Mouse (Mus musculus) CH12.LX (cell line): ENCODE measurements around the gene Ccdc194. TPM values are rescaled to one million over a fixed set of nuclear protein-coding genes. Genes with fewer than 3 reads are reported as not detected.
A peak's percentile ranks its signal among the peaks of the same experiment; 100 is the strongest.

ENCODE experiments used
- DNase-seq: peaks from one replicate; pipeline ENCODE4 v3.0.0-alpha.2; 2013; ENCODE audit errors: extremely low read depth
- H3K27ac ChIP-seq: 2 replicates; pipeline ENCODE4 v1.5.1; 2012; ENCODE audit warnings: low read depth, mild to moderate bottlenecking, control low read depth, moderate library complexity; ENCODE audit not compliant: insufficient read depth
- H3K27me3 ChIP-seq: replicated peaks from 2 replicates; pipeline ENCODE3; 2012; ENCODE audit warnings: inconsistent platforms
- H3K36me3 ChIP-seq, 2 experiments: replicated peaks in 1 of 2; 2 replicates each; pipeline versions ENCODE3 to v1.6.1; 2012; ENCODE audit warnings: inconsistent platforms in 1 of 2, low read length in 1 of 2, mild to moderate bottlenecking in 1 of 2, mixed read lengths in 1 of 2, moderate library complexity in 1 of 2; ENCODE audit not compliant: control insufficient read depth in 1 of 2, insufficient read depth in 1 of 2
- H3K4me1 ChIP-seq, 2 experiments: 2 replicates each; pipeline ENCODE4 v1.6.1; 2012; ENCODE audit warnings: inconsistent platforms in 1 of 2, moderate library complexity in 1 of 2; ENCODE audit not compliant: insufficient read depth in 2 of 2, control insufficient read depth in 1 of 2
- H3K4me2 ChIP-seq: 2 replicates; pipeline ENCODE4 v1.6.1; 2012; ENCODE audit warnings: low read depth, mild to moderate bottlenecking, control low read depth; ENCODE audit not compliant: poor library complexity, insufficient read depth, severe bottlenecking
- H3K4me3 ChIP-seq, 3 experiments: fragments of 150-350 bp in 1 of 3; sonication (generic) in 1 of 3; replicated peaks in 1 of 3; 2 replicates each; pipeline versions ENCODE3 to v1.5.1; 2011 to 2012; ENCODE audit warnings: low read depth in 2 of 3, low read length in 2 of 3, mild to moderate bottlenecking in 2 of 3, moderate library complexity in 2 of 3, control low read depth in 1 of 3, improper control_type of control experiment in 1 of 3, inconsistent platforms in 1 of 3, mixed read lengths in 1 of 3; ENCODE audit not compliant: poor library complexity in 1 of 3
- H3K79me2 ChIP-seq: replicated peaks from 2 replicates; pipeline ENCODE4 v1.6.1; 2012; ENCODE audit warnings: mild to moderate bottlenecking, moderate library complexity; ENCODE audit not compliant: control insufficient read depth, poor library complexity, insufficient read depth, severe bottlenecking; ENCODE audit errors: extremely low read depth
- H3K9ac ChIP-seq: 2 replicates; pipeline ENCODE4 v1.6.1; 2012; ENCODE audit warnings: low read depth, mild to moderate bottlenecking, control low read depth, moderate library complexity; ENCODE audit not compliant: insufficient read depth
- H3K9me3 ChIP-seq: replicated peaks from 2 replicates; pipeline ENCODE3; 2012; ENCODE audit warnings: low read length, inconsistent platforms, mixed read lengths
- BHLHE40 ChIP-seq: IDR thresholded peaks from 2 replicates; pipeline ENCODE4 v1.6.1; 2011; ENCODE audit warnings: mild to moderate bottlenecking, low read depth, low read length, improper control_type of control experiment
- CHD1 ChIP-seq: IDR thresholded peaks from 2 replicates; pipeline ENCODE4 v1.6.1; 2012; ENCODE audit warnings: low read depth, low read length, improper control_type of control experiment, inconsistent platforms
- CHD2 ChIP-seq: IDR thresholded peaks from 2 replicates; pipeline ENCODE4 v1.6.1; 2011; ENCODE audit warnings: low read length, improper control_type of control experiment
- CTCF ChIP-seq, 2 experiments: IDR thresholded peaks in 1 of 2; conservative IDR thresholded peaks in 1 of 2; 2 replicates each; pipeline ENCODE4 v1.5.1; 2011 to 2012; ENCODE audit warnings: low read depth in 2 of 2, low read length in 2 of 2, improper control_type of control experiment in 1 of 2, inconsistent platforms in 1 of 2, mild to moderate bottlenecking in 1 of 2, moderate library complexity in 1 of 2
- E2F4 ChIP-seq: IDR thresholded peaks from 2 replicates; pipeline ENCODE4 v1.6.1; 2011; ENCODE audit warnings: low read depth, low read length, improper control_type of control experiment; ENCODE audit not compliant: insufficient replicate concordance
- ELF1 ChIP-seq: IDR thresholded peaks from 2 replicates; pipeline ENCODE4 v1.6.1; 2014; ENCODE audit warnings: low read depth, mild to moderate bottlenecking, inconsistent platforms, low read length, improper control_type of control experiment
- EP300 ChIP-seq: IDR thresholded peaks from 2 replicates; pipeline ENCODE4 v1.6.1; 2011; ENCODE audit warnings: low read length, improper control_type of control experiment
- ETS1 ChIP-seq: conservative IDR thresholded peaks from 2 replicates; pipeline ENCODE4 v1.6.1; 2012; ENCODE audit warnings: low read depth, mild to moderate bottlenecking, inconsistent platforms, low read length, improper control_type of control experiment, moderate library complexity
- GABPA ChIP-seq: IDR thresholded peaks from 2 replicates; pipeline ENCODE4 v1.6.1; 2012; ENCODE audit warnings: low read depth, low read length, improper control_type of control experiment, inconsistent platforms; ENCODE audit not compliant: insufficient replicate concordance
- HCFC1 ChIP-seq: IDR thresholded peaks from 2 replicates; pipeline ENCODE4 v1.6.1; 2012; ENCODE audit warnings: low read depth, mild to moderate bottlenecking, inconsistent platforms, low read length, improper control_type of control experiment
- IRF4 ChIP-seq: IDR thresholded peaks from 2 replicates; pipeline ENCODE4 v1.6.1; 2014; ENCODE audit warnings: low read depth, mild to moderate bottlenecking, inconsistent platforms, low read length, improper control_type of control experiment
- JUN ChIP-seq: IDR thresholded peaks from 2 replicates; pipeline ENCODE4 v1.6.1; 2011; ENCODE audit warnings: low read depth, mild to moderate bottlenecking, low read length, improper control_type of control experiment, moderate library complexity; ENCODE audit not compliant: insufficient read depth
- JUND ChIP-seq: conservative IDR thresholded peaks from 2 replicates; pipeline ENCODE4 v1.6.1; 2011; ENCODE audit warnings: low read depth, low read length, improper control_type of control experiment
- KAT2A ChIP-seq: IDR thresholded peaks from 2 replicates; pipeline ENCODE4 v1.6.1; 2012; ENCODE audit warnings: low read length, improper control_type of control experiment, inconsistent platforms; ENCODE audit not compliant: insufficient replicate concordance
- MAFK ChIP-seq: IDR thresholded peaks from 2 replicates; pipeline ENCODE4 v1.6.1; 2011; ENCODE audit warnings: low read length, improper control_type of control experiment; ENCODE audit not compliant: insufficient replicate concordance
- MAX ChIP-seq: IDR thresholded peaks from 2 replicates; pipeline ENCODE4 v1.6.1; 2011; ENCODE audit warnings: low read length, improper control_type of control experiment
- MAZ ChIP-seq: IDR thresholded peaks from 2 replicates; pipeline ENCODE4 v1.6.1; 2012; ENCODE audit warnings: low read depth, mild to moderate bottlenecking, inconsistent platforms, low read length, improper control_type of control experiment, moderate library complexity
- MEF2A ChIP-seq: IDR thresholded peaks from 2 replicates; pipeline ENCODE4 v1.6.1; 2014; ENCODE audit warnings: low read depth, mild to moderate bottlenecking, inconsistent platforms, low read length, improper control_type of control experiment, borderline replicate concordance
- MXI1 ChIP-seq: IDR thresholded peaks from 2 replicates; pipeline ENCODE4 v1.6.1; 2011; ENCODE audit warnings: mild to moderate bottlenecking, low read depth, low read length, improper control_type of control experiment
- MYC ChIP-seq: IDR thresholded peaks from 2 replicates; pipeline ENCODE4 v1.6.1; 2011; ENCODE audit warnings: low read depth, mild to moderate bottlenecking, improper control_type of control experiment, low read length
- NELFE ChIP-seq: IDR thresholded peaks from 2 replicates; pipeline ENCODE4 v1.6.1; 2011; ENCODE audit warnings: low read depth, low read length, improper control_type of control experiment
- NRF1 ChIP-seq: IDR thresholded peaks from 2 replicates; pipeline ENCODE4 v1.6.1; 2014; ENCODE audit warnings: low read depth, mild to moderate bottlenecking, inconsistent platforms, low read length, improper control_type of control experiment, moderate library complexity
- PAX5 ChIP-seq: IDR thresholded peaks from 2 replicates; pipeline ENCODE4 v1.6.1; 2012; ENCODE audit warnings: low read length, inconsistent platforms, mixed read lengths
- POLR2A ChIP-seq: IDR thresholded peaks from 2 replicates; pipeline ENCODE4 v1.6.1; 2011; ENCODE audit warnings: low read depth, mild to moderate bottlenecking, improper control_type of control experiment, low read length
- POLR2AphosphoS2 ChIP-seq: IDR thresholded peaks from 2 replicates; pipeline ENCODE4 v1.6.1; 2011; ENCODE audit warnings: low read depth, low read length, improper control_type of control experiment
- RAD21 ChIP-seq: IDR thresholded peaks from 2 replicates; pipeline ENCODE4 v1.6.1; 2011; ENCODE audit warnings: low read depth, mild to moderate bottlenecking, low read length, improper control_type of control experiment, moderate library complexity
- RCOR1 ChIP-seq: conservative IDR thresholded peaks from 2 replicates; pipeline ENCODE4 v1.6.1; 2012; ENCODE audit warnings: low read depth, mild to moderate bottlenecking, inconsistent platforms, low read length, improper control_type of control experiment
- SIN3A ChIP-seq: IDR thresholded peaks from 2 replicates; pipeline ENCODE4 v1.6.1; 2012; ENCODE audit warnings: low read length, improper control_type of control experiment, inconsistent platforms
- SMC3 ChIP-seq: IDR thresholded peaks from 2 replicates; pipeline ENCODE4 v1.6.1; 2011; ENCODE audit warnings: low read depth, low read length, improper control_type of control experiment
- TBP ChIP-seq: conservative IDR thresholded peaks from 2 replicates; pipeline ENCODE4 v1.6.1; 2011; ENCODE audit warnings: low read depth, low read length, improper control_type of control experiment
- TCF12 ChIP-seq: IDR thresholded peaks from 2 replicates; pipeline ENCODE4 v1.6.1; 2014; ENCODE audit warnings: low read depth, mild to moderate bottlenecking, inconsistent platforms, low read length, improper control_type of control experiment
- UBTF ChIP-seq: IDR thresholded peaks from 2 replicates; pipeline ENCODE4 v1.6.1; 2012; ENCODE audit warnings: low read depth, mild to moderate bottlenecking, inconsistent platforms, low read length, improper control_type of control experiment, moderate library complexity
- USF1 ChIP-seq: IDR thresholded peaks from 2 replicates; pipeline ENCODE4 v1.6.1; 2014; ENCODE audit warnings: low read depth, mild to moderate bottlenecking, inconsistent platforms, low read length, improper control_type of control experiment
- USF2 ChIP-seq: conservative IDR thresholded peaks from 2 replicates; pipeline ENCODE4 v1.6.1; 2011; ENCODE audit warnings: low read depth, low read length, improper control_type of control experiment
- ZC3H11A ChIP-seq: IDR thresholded peaks from 2 replicates; pipeline ENCODE4 v1.6.1; 2012; ENCODE audit warnings: low read depth, mild to moderate bottlenecking, inconsistent platforms, low read length, improper control_type of control experiment
- ZKSCAN1 ChIP-seq: IDR thresholded peaks from 2 replicates; pipeline ENCODE4 v1.6.1; 2012; ENCODE audit warnings: low read depth, inconsistent platforms, low read length, improper control_type of control experiment, borderline replicate concordance
- ZMIZ1 ChIP-seq: IDR thresholded peaks from 2 replicates; pipeline ENCODE4 v1.6.1; 2012; ENCODE audit warnings: low read depth, mild to moderate bottlenecking, inconsistent platforms, low read length, improper control_type of control experiment
- ZNF384 ChIP-seq: IDR thresholded peaks from 2 replicates; pipeline ENCODE4 v1.6.1; 2012; ENCODE audit warnings: low read depth, low read length, improper control_type of control experiment, inconsistent platforms
- dilution Hi-C: fragments of 300-500 bp; cut with MboI; formaldehyde crosslinking; loops from 2 replicates; pipeline ENCODE4 v1.14.3; 2020; ENCODE audit warnings: low sequenced_read_pairs; ENCODE audit not compliant: extremely low pct_unique_long_range_greater_than_20kb, extremely low pct_ligation_motif_present
- in situ Hi-C: fragments of 300-500 bp; cut with MboI; formaldehyde crosslinking; loops from 3 replicates; pipeline ENCODE4 v1.14.3; 2019; ENCODE audit warnings: low sequenced_read_pairs, low pct_ligation_motif_present, low pct_unique_long_range_greater_than_20kb, mixed read lengths
- polyA plus RNA-seq: library from polyadenylated mRNA; unstranded; fragments of >175 nt; gene quantifications from 2 replicates; pipeline ENCODE4 v1.2.1, GENCODE M21; 2012; ENCODE audit warnings: low read depth; ENCODE audit not compliant: insufficient read length
- total RNA-seq, 2 experiments: library from RNA; depleted of rRNA; stranded (reverse); fragments of 300-350 nt in 1 of 2; fragments of >200 nt in 1 of 2; gene quantifications; 2 replicates each; pipeline ENCODE4 v1.2.3; 2012 to 2014

The Ccdc194 gene
- total and polyA plus RNA-seq, 3 experiments, result not detected

DNA sequence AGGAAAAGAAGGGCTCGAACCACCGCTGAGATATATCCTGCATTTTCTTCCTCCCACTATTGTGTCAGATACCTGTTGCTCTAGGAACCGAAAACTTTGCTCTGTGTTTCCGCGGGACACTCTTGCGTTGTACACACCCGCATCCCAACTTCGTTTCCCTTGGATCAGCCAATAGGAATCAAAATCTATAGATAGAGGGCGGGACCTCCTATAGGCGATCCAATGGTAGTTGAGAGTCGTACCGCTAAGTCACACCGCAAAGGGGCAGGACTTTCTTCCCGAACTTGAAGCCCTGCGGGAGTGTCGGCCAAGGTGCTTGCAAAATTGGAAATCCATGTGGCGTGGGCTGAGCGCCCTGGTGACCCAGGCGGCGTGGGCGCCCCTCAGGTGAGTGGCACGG is 37.1 kb downstream of the Ccdc194 start:
- peak overlapping the region; percentile 70 for H3K4me2 ChIP-seq
- H3K36me3 ChIP-seq, result peaks cover 25 to 38% of the 10 kb centered on the region in 2 experiments
- no peaks in the 10 kb centered on the region for H3K9me3 ChIP-seq
- H3K4me1 ChIP-seq, result peaks cover 13 to 35% of the 10 kb centered on the region in 2 experiments
- peak overlapping the region; percentile 81 for H3K27ac ChIP-seq
- peak overlapping the region; percentile 81 for H3K9ac ChIP-seq
- no peaks in the 10 kb centered on the region for H3K27me3 ChIP-seq
- TF ChIP-seq CTCF (conservative IDR thresholded peaks at IDR 0.05 in 1 of 2, IDR thresholded peaks at IDR 0.05 in 1 of 2; ENCODE audit: low read depth in 2 of 2, low read length in 2 of 2) (no peak), RAD21 (no peak), ZMIZ1 (0 out of 2 replicates have a peak, but pooled peaks have one; percentile 44), JUN (no peak), E2F4 (peak; percentile 84; the same call in 1 of the 2 replicates), USF1 (no peak), ETS1 (0 out of 2 replicates have a peak, but pooled peaks have one; percentile 14), ELF1 (peak; percentile 66), UBTF (no peak), USF2 (no peak), ZKSCAN1 (no peak), TBP (peak; percentile 79), POLR2A (peak; percentile 64), MXI1 (peak; percentile 88), ZC3H11A (no peak), MAZ (peak; percentile 71; the same call in 1 of the 2 replicates), POLR2AphosphoS2 (no peak), IRF4 (peak; percentile 72; the same call in 1 of the 2 replicates), SMC3 (no peak), ZNF384 (no peak), JUND (no peak), EP300 (no peak), PAX5 (no peak), HCFC1 (peak; percentile 95), BHLHE40 (no peak), CHD1 (no peak), RCOR1 (no peak), SIN3A (peak; percentile 98), NRF1 (no peak), KAT2A (peak; percentile 77; the same call in 1 of the 2 replicates), MAX (peak; percentile 45; the same call in 1 of the 2 replicates), CHD2 (peak; percentile 88), NELFE (peak; percentile 44), MEF2A (peak; percentile 69), MAFK (no peak), MYC (peak; percentile 64; the same call in 1 of the 2 replicates), GABPA (no peak), TCF12 (peak; percentile 72)
- TF ChIP-seq, all 38 proteins: peak for 18
- in situ Hi-C loops (loop anchor here (5.0 kb wide), 1 partner anchor 34 kb away; no protein-coding TSS in a partner anchor), dilution Hi-C loops (no loop called here)
- peak; percentile 97 for DNase-seq
- Histone ChIP-seq H3K4me3 (peak overlapping the region; percentile 91 to 96 (median 94)), H3K79me2 (peaks cover 12% of the 10 kb centered on the region; the same call in 1 of the 2 replicates)
